Mouse (Mus musculus) gonadal fat pad, adult 2 months (tissue): ENCODE measurements around the gene Psma5. TPM values are rescaled to one million over a fixed set of nuclear protein-coding genes. Genes with fewer than 3 reads are reported as not detected.

Source experiments
- DNase-seq: peaks from one replicate; pipeline ENCODE4 v3.0.0-alpha.2; 2012; ENCODE audit warnings: low read depth
- polyA plus RNA-seq: library from polyadenylated mRNA; depleted of rRNA; stranded (reverse); fragments of >200 nt; gene quantifications from 2 replicates; pipeline ENCODE4 v1.2.3, GENCODE M21; 2012; rRNA removed

The Psma5 gene
- polyA plus RNA-seq, 1 experiment, result 79.8 TPM

DNA sequence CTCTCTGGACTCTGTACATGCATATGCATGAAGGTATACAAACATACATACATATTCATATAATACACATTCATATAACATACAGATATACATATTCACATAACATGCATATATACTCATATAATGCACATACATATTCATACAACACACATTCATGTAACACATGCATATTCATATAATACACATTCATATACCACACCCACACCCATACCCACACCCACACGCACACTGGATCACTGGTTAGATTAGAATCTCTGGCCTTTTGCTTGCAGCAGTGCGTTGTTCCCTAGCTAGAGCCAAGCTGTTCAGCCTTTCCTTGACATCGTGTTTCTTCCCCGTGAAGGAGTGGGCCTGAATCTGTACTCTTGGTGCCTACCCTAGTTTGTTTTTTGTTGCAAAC is 48.0 kb downstream of the Psma5 start:
- DNase-seq, result no peak

DNA sequence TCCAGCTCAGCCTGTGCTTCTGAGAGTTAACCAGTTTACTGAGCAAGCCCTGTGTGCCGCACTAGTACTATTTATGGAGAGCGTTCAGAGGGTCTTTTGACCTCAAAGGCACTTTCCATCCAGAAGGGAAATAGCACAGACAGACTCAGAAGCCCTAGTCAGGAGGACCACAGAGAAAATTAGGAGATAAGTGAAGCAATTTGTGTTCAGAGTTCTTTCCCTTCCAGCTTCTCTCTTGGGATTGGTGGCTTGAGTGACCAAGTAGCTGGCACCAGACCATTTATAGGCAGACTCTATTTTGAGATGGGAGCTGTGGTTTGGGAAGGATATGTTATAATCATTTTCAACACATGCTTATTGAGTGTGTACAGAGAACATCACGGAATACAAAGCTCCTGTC is 49.7 kb downstream of the Psma5 start:
- DNase-seq, result no peak

DNA sequence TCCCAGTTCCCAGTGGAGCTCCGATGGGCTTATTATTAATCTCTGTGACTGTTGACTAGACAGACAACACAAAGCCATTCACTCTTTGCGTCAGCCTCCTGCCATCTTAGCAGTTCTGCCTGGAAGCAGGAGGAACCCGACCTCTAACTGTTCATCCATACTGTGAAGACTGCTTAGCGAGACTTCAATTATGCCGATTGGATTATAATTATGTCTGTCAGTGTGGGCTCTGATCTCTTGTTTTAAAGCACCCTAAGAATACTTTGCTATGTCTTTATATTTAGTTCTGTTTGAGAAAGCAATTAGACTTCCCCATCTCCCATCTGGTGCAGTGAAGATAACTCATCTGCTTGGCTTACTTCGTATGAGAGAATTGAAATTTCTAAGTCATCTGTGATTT is 50.8 kb downstream of the Psma5 start:
- no peak for DNase-seq

DNA sequence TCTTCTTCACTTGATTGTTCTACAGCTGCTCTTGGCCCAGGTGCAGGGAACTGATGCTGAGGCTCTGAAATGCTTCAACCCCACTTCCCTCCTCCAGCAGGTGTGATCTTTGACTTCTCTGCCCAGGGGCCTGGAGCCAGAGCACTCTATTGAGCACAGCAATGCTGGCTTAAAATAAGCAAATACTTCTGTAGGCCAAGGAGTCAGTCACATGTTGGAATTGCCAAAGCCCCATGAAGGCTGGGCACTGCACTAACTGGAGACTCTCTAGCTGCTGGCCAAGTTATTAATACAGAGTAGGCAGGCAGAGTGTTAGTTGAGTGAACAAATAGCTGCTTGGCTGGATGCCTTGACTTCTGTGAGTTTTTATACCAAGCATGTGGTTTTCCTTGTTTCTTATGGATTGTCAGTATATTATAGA is 54.2 kb downstream of the Psma5 start:
- DNase-seq, result no peak

DNA sequence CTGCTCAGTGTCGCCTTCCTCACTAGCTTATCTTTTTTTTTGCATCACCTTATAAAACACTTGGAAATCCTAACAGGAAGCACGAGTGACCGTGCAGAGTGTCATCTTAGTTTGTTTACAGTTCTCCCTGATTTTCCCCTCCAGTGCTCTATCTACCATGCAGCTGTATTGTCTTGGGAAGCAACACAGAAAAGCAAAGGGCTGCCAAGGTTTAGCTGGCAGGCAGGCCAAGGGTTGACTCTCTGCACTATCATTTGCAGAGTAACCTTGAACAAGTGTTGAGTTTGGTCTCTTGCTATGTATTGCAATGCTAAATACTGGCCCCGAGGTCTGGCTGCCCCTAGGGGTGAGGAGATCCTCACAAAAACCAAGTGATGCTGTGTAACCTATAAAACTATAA is 55.0 kb downstream of the Psma5 start:
- no peak for DNase-seq

DNA sequence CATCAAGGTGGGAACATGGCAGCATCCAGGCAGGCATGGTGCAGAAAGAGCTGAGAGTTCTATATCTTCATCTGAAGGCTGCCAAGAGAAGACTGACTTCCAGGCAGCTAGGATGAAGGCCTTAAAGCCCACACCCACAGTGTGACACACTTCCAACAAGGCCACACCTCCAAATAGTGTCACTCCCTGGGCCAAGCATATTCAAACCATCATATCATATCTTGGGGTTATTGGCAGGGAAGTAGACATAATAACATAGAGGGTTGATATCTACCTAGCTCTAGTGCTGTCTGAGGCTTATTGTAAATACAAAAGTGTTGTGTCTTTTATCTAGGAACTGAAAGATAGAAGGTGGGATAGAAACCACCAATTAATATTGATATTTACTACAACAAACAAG is 55.7 kb downstream of the Psma5 start:
- DNase-seq, result no peak

DNA sequence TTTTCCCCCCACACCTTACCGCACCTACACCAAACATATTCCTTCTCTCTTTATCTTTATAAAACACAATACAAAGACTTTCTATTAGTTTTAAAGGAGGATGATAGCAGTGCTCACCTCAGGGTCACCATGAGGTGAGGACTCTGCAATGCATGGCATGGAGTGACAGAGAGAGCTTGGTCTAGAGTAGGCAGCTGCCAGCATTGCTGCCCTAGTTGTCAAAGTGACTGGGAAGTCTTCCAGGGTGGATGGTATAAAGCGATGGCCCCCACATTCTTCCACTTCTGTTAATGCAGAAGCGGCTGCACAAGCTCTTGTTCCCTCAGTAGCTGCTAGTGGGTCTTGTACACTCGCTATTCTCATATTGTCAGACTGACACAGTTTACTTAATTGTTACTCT is 56.4 kb downstream of the Psma5 start:
- no peak for DNase-seq

DNA sequence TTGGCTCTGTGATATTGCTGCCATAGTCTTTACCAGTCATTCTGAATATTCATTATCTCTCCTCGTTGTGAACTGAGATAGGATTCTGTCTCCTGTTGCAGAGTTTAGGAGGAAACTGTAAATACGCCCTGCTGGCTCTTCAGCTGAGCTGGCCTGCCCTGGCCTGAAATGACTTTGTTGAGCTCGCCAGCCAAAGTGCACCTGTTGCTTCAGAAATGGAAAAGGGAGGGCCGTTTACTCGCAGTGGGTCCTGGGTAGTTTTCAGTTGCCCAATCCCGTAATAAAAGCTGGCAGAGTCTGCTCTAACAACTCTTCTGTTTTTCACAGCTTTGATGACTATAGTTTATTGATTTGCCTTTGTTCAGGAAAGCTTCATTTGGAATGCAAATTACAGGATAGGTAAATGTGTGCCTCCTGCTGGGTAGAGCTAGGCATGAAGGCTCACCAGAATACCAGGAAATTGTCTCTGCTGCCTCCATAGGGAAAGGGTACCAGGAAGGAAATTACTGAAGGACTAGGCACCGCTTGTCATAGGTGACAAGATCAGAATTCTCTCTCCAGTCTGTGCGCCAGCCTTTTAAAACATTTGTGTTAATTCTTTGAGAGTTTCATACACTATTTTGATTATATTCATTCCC is 57.4 kb downstream of the Psma5 start:
- no peak for DNase-seq

DNA sequence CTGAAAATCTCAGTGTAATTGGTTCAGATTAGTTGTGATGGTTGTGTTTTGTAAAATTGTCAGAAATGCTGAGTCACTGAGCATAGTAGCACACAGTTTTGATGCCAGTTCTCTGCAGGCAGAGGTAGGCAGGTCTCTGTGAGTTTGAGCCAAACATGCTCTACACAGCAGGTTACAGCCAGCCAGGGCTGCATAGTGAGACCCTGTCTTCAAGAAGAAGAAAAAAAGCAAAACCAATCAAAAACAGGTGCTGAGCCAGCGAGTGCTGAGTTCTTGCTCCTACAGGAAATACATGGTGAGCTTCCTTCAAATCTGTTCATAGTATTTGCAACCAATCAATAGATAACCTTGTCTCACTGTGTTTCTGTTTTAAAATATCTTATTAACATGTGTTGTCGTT is 61.8 kb downstream of the Psma5 start:
- DNase-seq, result no peak

DNA sequence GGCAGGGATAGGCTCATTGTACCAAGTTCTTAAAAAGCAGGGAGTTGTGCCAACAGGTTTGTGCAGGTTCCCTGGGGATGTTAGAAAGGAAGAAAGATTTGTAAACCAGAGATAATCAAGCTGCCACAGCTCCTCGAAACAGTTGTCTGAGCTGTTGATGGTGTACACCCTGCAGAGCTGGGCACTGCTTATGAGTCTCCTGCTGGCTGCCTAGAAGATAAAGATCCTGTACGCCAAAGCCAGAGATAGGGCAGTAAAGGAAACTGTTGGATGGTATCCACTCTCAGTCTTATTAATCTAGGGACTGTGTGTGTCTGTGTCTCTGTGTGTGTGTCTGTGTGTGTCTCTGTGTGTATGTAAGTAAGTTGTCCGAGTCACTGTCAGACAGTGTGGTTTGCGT is 64.9 kb downstream of the Psma5 start:
- DNase-seq, result no peak

DNA sequence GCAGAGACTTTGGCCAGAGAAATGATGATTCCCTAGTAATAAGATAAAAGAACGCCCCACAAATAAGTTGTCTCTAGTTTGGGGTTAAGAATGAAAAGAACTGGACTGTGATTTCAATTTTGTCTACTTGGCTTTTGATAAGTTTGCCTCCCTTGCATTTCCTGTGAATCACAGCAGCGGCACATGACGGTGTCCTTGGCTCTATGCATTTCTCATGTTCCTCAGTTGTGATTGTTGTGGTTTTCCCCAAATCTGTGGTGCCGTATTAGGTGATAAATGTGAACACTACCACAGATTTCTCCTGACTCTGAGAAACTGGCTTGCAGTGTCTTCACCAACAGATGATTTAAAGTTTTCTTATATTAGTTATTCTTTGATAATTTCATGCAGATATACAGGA is 65.4 kb downstream of the Psma5 start:
- no peak for DNase-seq

DNA sequence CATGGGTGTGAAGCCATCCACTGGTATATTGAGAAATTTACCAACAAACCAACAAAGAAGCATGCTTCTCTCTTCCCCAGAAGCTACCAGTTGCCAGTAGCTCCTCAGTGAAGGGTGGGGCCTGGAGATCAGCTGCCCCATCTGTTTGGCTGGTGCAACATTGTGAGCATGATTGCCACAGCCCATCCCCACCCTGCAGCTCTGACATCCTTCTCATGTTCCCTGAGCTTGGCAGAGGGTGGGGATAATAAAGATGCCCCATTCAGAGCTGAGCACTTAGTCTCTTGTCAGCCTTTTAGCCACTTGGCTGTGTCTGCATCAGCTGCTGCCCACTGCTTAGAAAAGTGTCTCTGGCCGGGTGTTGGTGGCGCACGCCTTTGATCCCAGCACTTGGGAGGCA is 66.2 kb downstream of the Psma5 start:
- no peak for DNase-seq

DNA sequence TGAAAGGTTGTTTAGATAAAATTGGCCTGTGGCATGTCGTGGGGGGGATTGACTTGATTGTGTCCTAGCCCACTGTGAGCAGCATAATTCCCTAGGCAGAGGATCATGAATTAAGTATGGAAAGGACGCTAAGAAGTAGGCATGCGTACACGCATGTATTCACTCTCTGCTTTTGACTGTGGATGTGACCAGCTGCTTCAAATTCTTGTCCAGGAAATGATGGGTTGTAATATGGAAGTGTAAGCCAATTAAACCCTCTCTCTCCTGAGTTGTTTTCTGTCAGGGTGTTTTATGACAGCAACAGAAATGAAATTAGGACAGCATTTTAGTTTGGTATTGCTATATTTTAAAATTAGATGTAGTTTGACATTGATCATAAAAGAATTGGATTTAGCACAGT is 68.1 kb downstream of the Psma5 start:
- no peak for DNase-seq

DNA sequence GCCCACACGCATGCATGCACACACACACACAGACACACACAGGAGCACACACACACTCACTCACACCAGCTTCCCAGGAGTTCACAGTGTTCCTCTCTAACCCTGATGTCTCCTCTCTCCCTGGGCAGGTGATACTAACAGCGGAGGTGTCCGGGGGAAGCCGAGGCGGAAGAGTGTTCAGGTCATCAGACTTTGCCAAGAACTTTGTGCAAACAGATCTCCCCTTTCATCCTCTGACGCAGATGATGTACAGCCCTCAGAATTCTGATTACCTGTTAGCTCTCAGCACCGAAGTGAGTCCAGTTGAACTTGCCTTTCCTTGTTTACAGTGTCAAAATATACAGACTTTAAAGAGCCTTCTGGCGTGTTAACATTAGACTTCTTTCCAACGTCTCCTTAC is 68.8 kb downstream of the Psma5 start:
- no peak for DNase-seq

DNA sequence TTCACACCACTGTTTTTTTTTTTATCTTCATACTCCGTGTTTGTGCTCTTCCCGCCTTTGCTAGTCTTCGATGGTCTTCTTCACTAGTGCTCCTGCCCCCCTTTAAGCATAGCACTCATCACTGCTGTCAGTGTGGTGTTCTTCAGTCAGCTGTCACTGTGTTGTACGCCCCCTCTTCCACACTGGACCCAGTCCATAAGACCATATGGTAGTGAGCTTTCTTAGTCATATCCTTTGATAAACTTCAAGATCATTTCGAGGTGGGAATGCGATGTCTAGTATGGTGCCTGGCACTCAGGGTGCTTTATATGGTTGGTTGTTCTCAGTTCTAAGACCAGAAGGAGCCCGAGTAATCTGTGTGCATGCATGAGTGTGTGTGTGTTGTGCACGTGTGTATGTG is 70.5 kb downstream of the Psma5 start:
- no peak for DNase-seq

DNA sequence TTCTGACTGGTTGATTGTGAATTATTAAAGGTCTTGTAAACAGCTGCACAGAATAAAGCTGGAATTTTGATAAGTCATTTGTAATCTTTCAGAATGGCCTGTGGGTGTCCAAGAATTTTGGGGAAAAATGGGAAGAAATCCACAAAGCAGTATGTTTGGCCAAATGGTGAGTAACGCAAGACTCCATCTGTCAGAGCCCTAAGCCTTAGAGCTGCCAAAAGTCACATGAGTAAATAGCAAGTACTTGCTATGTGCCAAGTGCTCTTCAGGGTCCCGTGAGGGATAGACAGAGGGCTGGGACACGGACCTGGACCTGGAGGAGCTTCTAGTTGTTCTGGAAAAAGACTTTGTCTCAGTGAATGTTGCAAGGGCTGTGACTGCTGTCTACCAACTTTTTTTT is 71.2 kb downstream of the Psma5 start:
- no peak for DNase-seq

DNA sequence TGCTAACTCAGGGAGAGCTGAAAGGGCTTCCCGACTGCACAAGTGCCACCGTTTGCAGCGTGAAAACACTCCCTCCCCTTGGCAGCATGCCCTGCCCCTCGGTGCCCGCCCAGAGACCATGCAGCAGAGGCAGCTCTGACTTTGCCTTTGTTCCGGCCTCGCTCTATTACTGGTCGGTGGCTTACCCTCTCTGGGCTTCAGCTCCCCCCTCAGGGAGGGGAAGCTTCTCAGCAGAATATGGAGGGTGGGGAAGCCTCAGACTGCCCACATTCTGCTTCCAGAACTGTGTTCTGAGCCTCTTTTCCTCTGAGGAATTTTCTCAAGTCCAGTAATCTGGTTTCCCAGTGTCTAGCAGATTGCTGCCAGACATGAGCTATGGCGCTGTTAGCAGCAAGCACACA is 71.7 kb downstream of the Psma5 start:
- no peak for DNase-seq

Other genes with a start within 250 kb of the Psma5 start
- gene Gstm1, start 239.0 kb upstream of the Psma5 start, polyA plus RNA-seq, result 1,084 and 1,330 TPM in 2 replicates
- gene Gstm4, start 212.0 kb upstream of the Psma5 start, polyA plus RNA-seq, result 55.6 and 65.3 TPM in 2 replicates
- gene Ampd2, start 170.3 kb upstream of the Psma5 start, polyA plus RNA-seq, result 62.8 and 73.1 TPM in 2 replicates
- 4.6 and 7.9 TPM in 2 replicates for gene Gnat2, start 164.1 kb upstream of the Psma5 start, polyA plus RNA-seq
- gene Gnai3, start 110.8 kb upstream of the Psma5 start, polyA plus RNA-seq, result 35.9 and 46.2 TPM in 2 replicates
- gene Gpr61, start 102.0 kb upstream of the Psma5 start, polyA plus RNA-seq, result not detected in 2 replicates
- gene Amigo1, start 70.6 kb upstream of the Psma5 start, polyA plus RNA-seq, result 15.5 and 16.7 TPM in 2 replicates
- gene Cyb561d1, start 55.7 kb upstream of the Psma5 start, polyA plus RNA-seq, result 9.1 and 9.6 TPM in 2 replicates
- gene Atxn7l2, start 46.0 kb upstream of the Psma5 start, polyA plus RNA-seq, result 6.8 and 7.8 TPM in 2 replicates
- 1.8 and 2.1 TPM in 2 replicates for gene Sypl2, start 30.3 kb upstream of the Psma5 start, polyA plus RNA-seq
- gene Sort1, start 27.2 kb downstream of the Psma5 start, polyA plus RNA-seq, result 273 and 331 TPM in 2 replicates
- gene Mybphl, start 108.0 kb downstream of the Psma5 start, polyA plus RNA-seq, result 0.15 TPM in 1 of 2 replicates, not detected in the other
- 1.2 and 1.5 TPM in 2 replicates for gene Psrc1, start 126.9 kb downstream of the Psma5 start, polyA plus RNA-seq
- gene Celsr2, start 158.6 kb downstream of the Psma5 start, polyA plus RNA-seq, result 18.5 and 28.7 TPM in 2 replicates
- 55.8 and 63.1 TPM in 2 replicates for gene Sars, start 188.3 kb downstream of the Psma5 start, polyA plus RNA-seq